Mouse (Mus musculus): Measurements from ENCODE around the gene Vwce.

The Vwce gene

DNA sequence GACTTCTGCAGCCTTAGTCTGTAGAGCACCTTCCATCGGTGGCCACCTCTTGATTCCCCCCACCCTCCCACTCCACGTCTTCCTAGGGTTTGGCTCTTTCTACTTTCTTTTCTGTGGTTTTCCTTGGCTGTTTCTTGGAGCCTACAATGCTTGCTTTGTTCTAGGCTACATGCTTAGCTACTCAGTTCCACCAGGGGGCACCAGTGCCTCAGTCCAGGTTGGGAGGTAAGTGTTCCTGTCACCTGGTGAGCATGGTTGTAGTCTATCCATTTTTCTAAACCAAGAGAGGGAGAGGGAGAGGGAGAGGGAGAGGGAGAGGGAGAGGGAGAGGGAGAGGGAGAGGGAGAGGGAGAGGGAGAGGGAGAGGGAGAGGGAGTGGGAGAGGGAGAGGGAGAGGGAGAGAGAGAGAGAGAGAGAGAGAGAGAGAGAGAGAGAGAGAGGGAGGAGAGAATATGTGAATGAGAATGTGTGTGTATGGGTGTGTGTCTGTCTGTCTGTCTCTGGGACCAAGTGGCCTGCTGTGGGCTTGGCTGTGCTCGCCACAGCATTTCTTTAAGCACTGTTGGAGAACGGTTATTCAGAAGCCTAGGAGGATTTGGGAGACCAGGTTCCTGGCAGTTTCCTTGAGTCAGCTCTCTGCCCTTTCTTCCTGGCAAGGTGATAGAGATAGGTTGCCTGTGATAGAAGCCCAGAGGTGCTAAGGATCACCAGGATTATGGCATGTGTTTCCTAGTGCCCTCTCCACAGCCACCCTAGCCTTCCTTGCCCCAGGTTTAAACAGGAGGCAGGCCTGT, 80.9 kb downstream of the Vwce start:
- peak; percentile 72 for DNase-seq (ENCODE audit: inconsistent ontology term)

DNA sequence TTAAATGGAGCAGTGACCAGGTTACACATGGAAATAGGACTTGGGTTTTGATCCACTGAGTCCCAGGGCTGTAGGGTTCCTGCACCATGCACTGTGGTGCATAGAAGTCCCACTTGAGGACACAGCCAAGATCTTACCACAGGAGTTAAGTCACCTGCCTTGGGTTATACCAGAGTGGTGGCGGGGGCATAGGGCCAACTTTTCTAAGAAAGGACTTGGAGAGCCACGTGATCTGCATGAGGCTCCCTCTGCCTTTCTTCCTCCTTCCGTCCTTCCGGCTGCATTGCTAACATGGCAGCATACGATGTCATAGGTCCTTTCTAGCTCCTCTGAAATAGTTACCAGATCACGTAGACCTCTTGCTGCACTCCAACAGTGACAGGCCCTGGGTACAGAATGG, 81.5 kb downstream of the Vwce start:
- no peak for DNase-seq (ENCODE audit: inconsistent ontology term)
